20 mouse cellular contexts compared by ENCODE assay signal in the genomic region with DNA sequence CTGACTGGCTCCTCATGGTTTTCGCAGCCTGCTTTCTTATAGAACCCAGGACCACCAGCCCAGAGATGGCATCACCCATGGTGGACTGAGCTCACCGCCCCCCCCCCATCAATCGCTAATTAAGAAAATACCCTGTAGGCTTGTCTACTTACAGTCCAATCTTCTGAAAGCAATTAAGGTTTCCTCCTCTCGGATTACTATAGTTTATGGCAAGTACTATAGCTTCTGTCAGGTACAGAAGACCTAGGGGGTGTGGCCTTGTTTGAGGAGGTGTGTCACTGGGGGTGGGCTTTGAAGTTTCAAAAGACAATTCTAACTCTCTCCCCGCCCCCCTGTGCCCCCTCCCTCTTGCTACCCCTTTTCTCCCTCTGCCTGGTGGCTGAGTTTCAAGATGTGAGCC. TPM values are rescaled to one million over a fixed set of nuclear protein-coding genes. Genes with fewer than 3 reads are reported as not detected.
A peak's percentile ranks its signal among the peaks of the same experiment; 100 is the strongest.
DNase-seq lines count a peak whose midpoint lies in the region; ATAC-seq and TF ChIP-seq lines count a peak whose summit lies in the region.
"Had no signal": no experiment of that assay in that cellular context is flagged by ENCODE, and none has a peak within 500 bp of the region (broad histone marks: within the 10 kb centered on the region; RNA-seq: fewer than 3 reads in every experiment).

No protein-coding gene starts in this region.

- no peak for TF ChIP-seq POLR2A in embryonic fibroblast, embryonic 13.5 days (IDR thresholded peaks at IDR 0.05; ENCODE audit: low read depth, low read length)

- no peaks in the 10 kb centered on the region for H3K79me2 ChIP-seq in macrophage (ENCODE audit: inconsistent target)

- peaks cover 8% of the 10 kb centered on the region for H3K4me1 ChIP-seq in kidney, embryonic 15.5 days
- peaks cover 14% of the 10 kb centered on the region for H3K4me1 ChIP-seq in embryonic fibroblast, embryonic 13.5 days (ENCODE audit: control insufficient read depth, insufficient read depth, low read length)
- H3K4me1 ChIP-seq: embryonic facial prominence, embryonic 15.5 days; forebrain, embryonic 12.5 days had no signal

- WGBS in kidney, embryonic 15.5 days, result 63% methylated on average over 5 of the region's 5 CpGs
- WGBS in macrophage (ENCODE audit: missing documents), result 93% methylated on average over 5 of the region's 5 CpGs

- TF ChIP-seq CTCF in embryonic fibroblast, embryonic 13.5 days (IDR thresholded peaks at IDR 0.05; ENCODE audit: borderline replicate concordance, insufficient read depth, low read length), result no peak

- H3K4me3 ChIP-seq in kidney, embryonic 15.5 days (replicated peaks), result no peak overlapping the region
- no peak overlapping the region for H3K4me3 ChIP-seq in embryonic fibroblast, embryonic 13.5 days (ENCODE audit: insufficient read depth, low read length)
- no peak overlapping the region for H3K4me3 ChIP-seq in macrophage (ENCODE audit: inconsistent target)
- H3K4me3 ChIP-seq: embryonic facial prominence, embryonic 15.5 days; forebrain, embryonic 12.5 days; heart, adult 2 months; heart, embryonic 15.5 days; hindbrain, embryonic 10.5 days had no signal

- ATAC-seq in kidney, embryonic 15.5 days (replicated peaks; ENCODE audit: low FRiP score), result 0 out of 2 replicates have a peak, but pooled peaks have one; percentile 54
- ATAC-seq: forebrain, embryonic 16.5 days had no signal

- no peak for DNase-seq in kidney, postnatal 25 days
- no peak for DNase-seq in layer of hippocampus, postnatal 14 days (ENCODE audit: low spot score in 2 of 2)
- DNase-seq in embryo, embryonic 11 days, result no peak
- DNase-seq: adrenal gland, adult 8-10 months; adrenal gland, postnatal 36 days; cerebellum, adult 11 months; cerebellum, adult 8-10 months; cerebellum, postnatal 14 days; gastrocnemius, postnatal 10 days; heart, adult 2 months had no signal

- H3K9me3 ChIP-seq in kidney, embryonic 15.5 days (replicated peaks), result no peaks in the 10 kb centered on the region
- H3K9me3 ChIP-seq: embryonic facial prominence, embryonic 15.5 days; forebrain, embryonic 12.5 days; heart, embryonic 15.5 days; hindbrain, embryonic 10.5 days had no signal

- no peaks in the 10 kb centered on the region for H3K27me3 ChIP-seq in kidney, embryonic 15.5 days
- H3K27me3 ChIP-seq: embryonic facial prominence, embryonic 15.5 days; heart, embryonic 15.5 days had no signal

- H3K9ac ChIP-seq in kidney, embryonic 15.5 days, result no peak overlapping the region
- H3K9ac ChIP-seq: embryonic facial prominence, embryonic 15.5 days; forebrain, embryonic 12.5 days; heart, embryonic 15.5 days; hindbrain, embryonic 14.5 days had no signal

- H3K4me2 ChIP-seq in kidney, embryonic 15.5 days, result no peak overlapping the region
- H3K4me2 ChIP-seq: embryonic facial prominence, embryonic 15.5 days; forebrain, embryonic 12.5 days; heart, embryonic 11.5 days; heart, embryonic 15.5 days; hindbrain, embryonic 14.5 days had no signal

- no peak overlapping the region for H3K27ac ChIP-seq in kidney, embryonic 15.5 days
- H3K27ac ChIP-seq in embryonic fibroblast, embryonic 13.5 days (ENCODE audit: insufficient read depth, low read length), result peak overlapping the region; percentile 47; the same call in 1 of the 2 replicates
- H3K27ac ChIP-seq in macrophage, result peak overlapping the region; percentile 76
- H3K27ac ChIP-seq: embryonic facial prominence, embryonic 15.5 days; forebrain, embryonic 12.5 days; heart, adult 2 months; heart, embryonic 15.5 days; hindbrain, embryonic 10.5 days; hindbrain, embryonic 14.5 days had no signal

- no peaks in the 10 kb centered on the region for H3K36me3 ChIP-seq in kidney, embryonic 15.5 days
- no peaks in the 10 kb centered on the region for H3K36me3 ChIP-seq in macrophage (ENCODE audit: inconsistent target)
- H3K36me3 ChIP-seq: embryonic facial prominence, embryonic 15.5 days; forebrain, embryonic 12.5 days; heart, embryonic 15.5 days; hindbrain, embryonic 10.5 days had no signal

RNA-seq across cellular contexts. Expression of gene Secisbp2l, which starts 6.6 kb away (rescaled TPM):
- 19.0 and 19.6 TPM in 2 replicates for polyA plus RNA-seq in kidney, embryonic 15.5 days (2015; fragmentation: Nextera tagmentation; extraction: Ambion mirVana)
- 43.8 and 46.4 TPM in 2 replicates for polyA plus RNA-seq in embryonic fibroblast, embryonic 13.5 days (2011; ENCODE audit: insufficient read length, low read depth, missing spikeins)
- total RNA-seq in macrophage (2018; cell fraction: chromatin; rRNA removed), result 100 to 1,000 TPM in 19 of 26 experiments, 10 to 100 TPM in 7; 70.8 to 196 (median 143) TPM
- 10 to 100 TPM; 44.7 to 79.9 (median 68.8) TPM for total RNA-seq in macrophage (2018; cell fraction: cytosol; rRNA removed)
- 100 to 1,000 TPM in 15 of 26 experiments, 10 to 100 TPM in 11; 59.9 to 202 (median 115) TPM for total RNA-seq in macrophage (2018; cell fraction: nucleus; rRNA removed)
- polyA plus RNA-seq in macrophage (2018), result 45.6 to 47.2 TPM (median 45.7 TPM) in 3 replicates
- total RNA-seq in layer of hippocampus, postnatal 14 days (2021), result 100 to 1,000 TPM; 114 to 121 TPM
